Mouse (Mus musculus): ENCODE data around the gene Olfr549.

DNA sequence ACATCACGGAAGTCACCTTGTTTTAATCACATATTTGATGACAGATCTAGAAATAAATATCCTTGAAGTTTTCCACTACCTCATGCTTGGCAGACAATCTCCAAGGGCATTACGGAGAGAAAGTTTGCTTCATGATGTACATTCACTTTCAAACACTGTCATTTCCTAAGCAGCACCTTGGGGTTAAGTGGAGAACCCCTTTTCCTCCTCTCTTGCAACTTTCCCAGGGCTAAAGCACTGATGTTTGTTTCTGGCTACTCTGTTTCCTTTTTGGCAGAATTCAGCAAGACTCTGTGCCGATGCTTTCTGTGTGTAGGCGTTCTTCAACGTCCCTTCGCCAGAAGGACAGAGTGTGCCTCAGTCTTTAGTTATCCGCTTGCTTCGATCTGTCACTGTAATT lies 21.5 kb downstream of the Olfr549 start, which contains the start of gene Olfr550:
- TF ChIP-seq CTCF (IDR thresholded peaks at IDR 0.05; ENCODE audit: insufficient read depth, low read depth, low read length) (no peak), POLR2A (IDR thresholded peaks at IDR 0.05; ENCODE audit: insufficient read depth, low read depth, low read length) (no peak)

Data from olfactory bulb, adult 2 months (tissue).